Mouse (Mus musculus) MEL-GATA-1-ER (cell line): ENCODE data around the gene Wfikkn1.

Source experiments
- DNase-seq: peaks from one replicate; pipeline ENCODE4 v3.0.0-alpha.2; 2012; ENCODE audit warnings: low read depth; ENCODE audit errors: extremely low read depth

The Wfikkn1 gene

DNA sequence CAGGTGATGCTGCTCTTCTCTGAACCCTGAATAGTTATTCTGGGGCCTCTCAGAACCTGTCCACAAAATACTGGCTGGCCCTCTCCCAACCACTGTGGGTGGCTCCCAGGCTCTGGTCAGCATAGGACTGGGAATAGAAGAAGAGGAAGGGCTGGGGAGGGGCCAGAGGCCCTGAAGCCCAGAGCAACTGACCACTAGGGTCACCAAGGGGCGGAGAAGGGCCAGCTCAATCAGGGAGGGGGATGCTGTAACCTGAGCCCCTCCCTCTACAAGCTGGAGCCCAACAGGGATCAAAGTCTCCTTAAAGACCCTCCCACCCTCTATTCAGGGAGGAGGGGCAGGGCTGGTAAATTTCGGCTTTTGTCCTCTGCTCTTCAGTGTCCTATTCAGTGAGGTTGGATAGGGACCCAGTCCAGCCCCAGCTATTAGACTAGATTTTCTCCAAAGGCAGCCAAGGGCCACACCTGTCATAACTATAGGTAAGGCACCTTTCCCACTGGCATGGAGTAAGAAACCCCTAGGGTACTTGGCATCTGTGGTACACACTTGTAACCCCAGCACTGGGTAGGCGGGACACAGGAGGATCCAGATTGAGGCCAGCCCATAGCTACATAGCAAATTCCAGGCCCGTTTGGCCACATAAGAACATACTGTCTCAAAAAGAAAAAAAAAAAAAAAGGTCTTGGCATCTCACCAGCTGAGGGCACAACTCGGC is at the start of gene Wfikkn1:
Gene Wfikkn1, minus strand, starts transcription at position 663 of the 715 bp plus-strand sequence.
- DNase-seq, result no peak

DNA sequence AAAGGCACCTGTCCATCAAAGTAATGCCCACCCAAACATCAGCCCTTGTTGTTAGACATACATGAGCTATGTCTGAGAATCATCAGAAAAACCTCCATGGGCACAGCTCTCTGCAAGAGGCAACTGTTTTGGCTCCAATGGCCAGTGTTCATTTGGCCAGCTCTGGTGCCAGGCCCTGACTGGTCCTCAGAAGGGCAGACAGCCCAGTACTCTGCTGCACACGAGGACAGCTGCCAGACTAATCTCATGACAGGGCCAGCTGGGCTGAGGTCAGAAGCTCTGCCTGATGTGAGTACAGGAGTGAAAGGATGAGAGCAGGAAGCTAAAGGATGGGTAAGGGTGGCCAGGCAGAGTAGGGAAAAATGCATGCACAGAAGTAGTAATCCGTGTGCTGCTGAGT is 44.7 kb upstream of the Wfikkn1 start:
- DNase-seq, result no peak

DNA sequence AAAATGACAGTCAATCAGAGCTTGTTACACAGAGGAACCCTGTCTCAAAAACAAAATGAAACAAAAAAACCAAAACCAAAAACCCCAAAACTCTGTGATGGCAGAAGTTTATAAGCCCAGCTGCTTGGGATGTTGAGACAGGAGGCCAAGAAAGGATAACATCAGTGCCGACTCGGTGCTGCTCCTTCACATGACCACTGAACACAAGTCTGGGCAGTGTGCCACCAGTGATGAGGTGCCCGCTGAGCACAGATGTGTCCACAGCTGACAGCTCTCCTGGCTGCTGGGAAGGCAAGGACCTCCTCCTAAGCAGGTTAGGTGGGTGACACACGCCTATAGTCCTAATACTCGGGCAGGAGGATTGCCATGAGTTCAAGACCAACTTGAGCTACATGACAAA is 41.5 kb upstream of the Wfikkn1 start:
- no peak for DNase-seq

DNA sequence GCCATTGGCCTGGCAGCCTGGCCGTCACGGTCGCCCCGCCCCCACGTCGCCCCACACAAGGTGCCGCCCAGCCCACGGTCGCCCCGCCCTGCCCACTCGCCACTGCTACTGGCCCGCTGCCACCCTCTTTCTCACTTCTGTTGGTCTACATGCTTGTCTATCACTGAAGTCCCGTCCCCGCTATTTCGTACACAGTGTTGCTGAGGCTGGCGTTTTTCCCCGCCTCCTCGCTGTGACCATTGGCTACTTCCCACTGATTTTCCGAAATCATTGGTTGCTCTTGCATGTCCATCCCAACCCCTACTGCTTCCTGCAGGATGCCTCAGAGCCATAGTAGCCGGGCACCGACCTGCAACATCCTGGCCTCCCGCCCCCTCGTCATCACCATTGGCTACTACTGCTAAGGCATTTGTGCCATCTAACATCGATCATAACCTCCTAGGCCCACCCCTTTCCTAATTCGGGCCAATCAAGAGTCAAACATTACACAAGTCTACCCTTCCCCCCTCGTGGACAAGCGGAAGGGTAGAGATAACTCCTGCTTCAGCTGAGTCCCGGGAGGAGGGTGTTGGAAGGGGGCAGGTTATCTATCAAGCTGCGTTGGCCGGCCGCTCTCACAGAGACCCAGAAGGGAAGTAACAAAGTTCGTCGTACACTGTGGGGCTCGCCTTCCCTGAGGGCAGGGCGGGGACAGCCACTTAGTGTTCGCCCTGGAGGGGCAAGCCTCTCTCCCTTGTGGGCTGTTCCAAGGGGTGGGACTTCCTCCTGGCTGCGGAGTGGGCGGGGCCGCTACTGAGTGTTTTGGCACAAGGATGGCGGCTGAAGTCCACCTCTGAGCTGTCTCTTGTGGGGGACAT is 39.4 kb upstream of the Wfikkn1 start:
- DNase-seq, result peak; percentile 100

DNA sequence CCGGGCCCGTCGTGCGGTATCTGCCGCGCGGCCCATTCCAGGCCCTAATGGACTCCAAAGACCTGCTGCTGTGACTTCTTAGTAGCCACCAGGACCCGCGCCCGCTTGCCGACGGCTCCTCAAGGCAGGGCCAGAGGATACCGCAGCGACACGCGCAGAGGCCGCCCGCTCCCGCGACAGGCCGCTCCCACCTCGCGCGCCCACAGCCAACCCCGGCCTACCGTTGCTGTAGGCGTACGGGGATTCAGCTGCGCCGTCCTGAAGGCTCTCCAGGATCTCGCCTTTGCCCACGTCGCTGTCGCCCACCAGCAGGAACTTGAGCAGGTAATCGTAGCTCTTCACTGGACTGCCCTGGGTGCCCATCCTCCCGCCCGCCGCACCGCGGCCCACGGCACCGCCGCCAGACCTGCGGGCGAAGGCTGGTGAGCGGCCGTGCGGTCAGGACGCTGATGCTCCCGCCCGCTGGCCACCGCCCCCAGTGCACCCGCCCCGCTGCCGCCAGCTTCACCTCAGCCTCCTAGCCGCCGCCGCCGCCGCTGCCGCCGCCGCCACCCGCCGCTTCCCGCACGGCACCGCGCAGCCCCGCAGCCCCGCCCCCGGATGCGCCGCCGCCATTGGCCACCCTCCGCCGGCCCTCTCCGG is 38.6 kb upstream of the Wfikkn1 start, which contains the start of gene Rab40c:
Gene Rab40c, minus strand, starts transcription at position 584 of the 642 bp plus-strand sequence.
- no peak for DNase-seq

DNA sequence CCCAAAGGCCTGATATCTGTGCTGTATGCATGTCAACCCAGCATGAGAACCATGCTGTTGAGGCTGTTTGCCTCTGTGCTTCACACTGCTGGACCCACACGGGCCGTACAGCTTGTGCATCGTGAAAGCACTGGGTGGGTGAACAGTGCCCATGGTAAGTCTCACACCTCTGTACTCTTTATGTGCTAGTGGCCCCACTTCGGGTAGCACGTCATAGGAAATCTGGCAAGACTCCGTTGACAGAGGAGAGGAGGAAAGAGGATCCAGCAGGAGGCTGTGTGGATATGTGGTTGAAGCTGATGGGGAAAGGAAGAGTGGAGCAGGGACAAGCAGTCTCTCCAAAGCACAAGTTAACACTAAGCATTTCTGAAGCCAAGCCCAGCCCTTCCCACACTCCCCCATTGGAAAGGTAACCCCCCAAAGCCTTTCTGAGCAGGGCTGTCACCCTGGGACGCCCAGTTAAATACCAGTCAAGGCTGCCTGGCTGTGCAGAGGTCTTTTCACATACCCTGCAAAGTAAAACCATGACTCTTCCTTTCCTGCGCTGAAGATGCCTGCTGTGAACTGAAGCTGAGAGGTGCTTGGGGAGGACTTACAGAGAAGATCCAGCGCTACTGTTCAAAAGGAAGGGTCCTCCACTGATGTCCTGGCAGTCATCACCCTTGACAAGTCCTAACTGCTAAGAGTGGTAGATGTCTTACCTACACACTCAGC is 37.5 kb upstream of the Wfikkn1 start:
- no peak for DNase-seq

DNA sequence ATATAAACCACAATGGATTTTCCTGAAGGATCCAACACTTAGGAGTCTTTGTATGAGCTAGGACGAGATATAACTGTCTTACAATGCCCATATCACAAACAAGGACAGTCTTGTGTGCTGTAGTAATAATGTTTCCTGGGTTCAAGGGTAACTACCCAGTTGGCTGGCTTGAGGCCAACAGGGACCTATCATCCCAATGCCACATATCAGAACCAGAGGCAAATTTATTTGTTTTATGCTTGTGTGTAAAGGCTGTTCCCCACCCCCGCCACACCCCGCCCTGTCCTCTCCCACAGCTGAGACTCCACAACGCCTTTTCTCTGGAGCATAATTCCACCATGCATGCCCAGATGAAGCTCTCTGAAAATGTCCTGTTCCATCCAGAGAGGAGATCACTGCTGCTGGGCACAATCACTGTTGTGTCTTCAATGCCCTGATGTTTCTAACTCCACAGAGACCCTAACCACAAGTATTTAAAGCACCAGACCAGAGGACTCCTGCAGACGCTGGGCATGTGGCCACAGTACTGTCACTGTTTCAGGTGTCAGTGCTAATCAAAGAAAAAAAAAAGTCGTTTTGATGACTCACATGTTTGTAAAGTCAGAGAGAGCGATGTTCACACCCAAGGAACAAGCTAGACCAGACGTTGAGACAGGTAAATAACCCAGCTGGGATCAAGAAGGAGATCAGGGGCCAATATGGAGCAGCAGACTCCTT is 36.4 kb upstream of the Wfikkn1 start:
- no peak for DNase-seq

DNA sequence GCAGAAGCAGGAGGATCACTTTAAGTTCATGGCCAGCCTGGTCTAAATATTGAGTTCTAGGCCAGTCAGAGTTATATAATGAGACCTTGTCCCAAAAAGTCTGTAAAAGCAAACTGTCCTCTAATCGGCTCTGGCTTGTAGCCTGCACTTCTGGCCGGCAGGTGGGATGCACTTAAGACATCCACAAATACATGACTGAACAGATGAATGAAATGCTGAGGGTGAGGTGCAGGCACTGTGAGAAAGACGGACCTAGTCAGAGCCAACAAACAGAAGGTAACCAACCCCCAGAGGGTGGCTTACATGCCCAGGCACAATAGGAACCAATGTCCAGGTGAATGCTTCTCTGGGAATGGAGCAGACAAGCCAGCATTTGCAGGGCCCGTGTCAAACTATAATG is 33.6 kb upstream of the Wfikkn1 start:
- DNase-seq, result no peak

DNA sequence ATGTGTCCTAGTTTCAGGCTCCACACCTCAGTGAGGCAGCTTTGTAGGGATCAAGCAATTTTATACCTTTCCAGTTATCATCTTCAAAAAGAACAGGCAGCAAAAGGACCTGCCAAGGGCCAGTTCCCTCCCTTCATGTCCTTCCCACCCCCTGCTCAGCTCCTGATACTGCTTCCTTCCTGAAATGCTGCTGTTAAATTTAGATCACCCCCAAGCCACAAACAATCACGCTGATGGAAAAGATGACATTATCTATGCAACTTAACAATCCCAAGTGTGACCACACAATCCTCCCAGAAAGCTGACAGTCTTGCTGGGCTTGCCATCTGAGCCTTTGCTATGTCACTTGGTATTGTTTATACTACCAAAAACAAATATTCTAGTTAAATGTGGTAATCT is 33.2 kb upstream of the Wfikkn1 start:
- DNase-seq, result peak; percentile 45

DNA sequence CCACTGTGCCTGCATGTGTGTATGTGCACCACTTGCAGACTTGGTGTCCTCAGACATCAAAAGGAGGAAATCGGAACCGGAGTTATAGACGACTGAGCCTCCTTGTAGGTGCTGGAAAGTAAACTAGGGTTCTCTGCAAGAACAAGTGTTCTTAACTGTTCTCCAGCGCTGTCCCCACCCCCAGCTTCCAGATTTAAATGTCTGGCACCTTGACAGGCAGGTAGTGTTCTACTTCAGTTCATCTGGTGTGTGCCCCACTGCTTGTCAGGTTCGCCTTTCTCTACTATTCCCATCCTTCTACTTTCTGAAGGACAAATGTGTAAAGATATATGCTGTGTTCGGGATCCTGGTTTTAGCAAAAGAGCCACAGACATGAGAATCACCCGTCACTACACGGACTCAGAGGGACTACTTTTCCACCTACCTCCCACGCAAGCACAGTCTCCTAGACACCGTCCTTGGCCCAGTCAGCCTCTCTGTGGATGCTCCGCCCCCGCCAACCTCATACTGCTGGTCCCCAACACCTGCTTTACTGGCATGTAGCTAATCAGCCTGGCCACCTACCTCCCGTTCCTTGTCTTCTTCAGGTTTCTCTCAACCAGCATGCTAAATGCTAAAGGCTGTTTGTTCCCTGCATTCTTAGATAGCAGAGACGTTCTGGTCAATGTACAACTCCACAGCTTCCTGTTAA is 32.7 kb upstream of the Wfikkn1 start:
- no peak for DNase-seq

DNA sequence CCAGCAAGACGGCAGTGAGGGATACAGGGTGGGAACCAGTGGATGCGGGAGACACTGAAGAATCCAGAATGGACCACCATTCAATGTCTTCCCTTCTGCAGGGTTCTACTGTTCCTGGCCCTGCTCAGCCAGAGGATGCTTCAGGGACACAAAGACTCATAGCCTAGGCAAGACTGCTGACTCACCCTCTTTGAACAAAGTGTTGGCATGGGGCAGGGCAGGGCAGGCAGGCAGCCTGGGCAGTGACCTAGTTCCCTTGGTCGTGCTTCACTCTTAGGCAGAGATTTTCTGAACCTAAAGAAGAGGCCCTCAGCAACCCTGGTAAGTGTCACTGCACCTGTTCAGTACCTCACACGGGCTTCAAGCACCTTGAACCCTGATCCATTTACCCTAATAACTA is 31.2 kb upstream of the Wfikkn1 start:
- no peak for DNase-seq

DNA sequence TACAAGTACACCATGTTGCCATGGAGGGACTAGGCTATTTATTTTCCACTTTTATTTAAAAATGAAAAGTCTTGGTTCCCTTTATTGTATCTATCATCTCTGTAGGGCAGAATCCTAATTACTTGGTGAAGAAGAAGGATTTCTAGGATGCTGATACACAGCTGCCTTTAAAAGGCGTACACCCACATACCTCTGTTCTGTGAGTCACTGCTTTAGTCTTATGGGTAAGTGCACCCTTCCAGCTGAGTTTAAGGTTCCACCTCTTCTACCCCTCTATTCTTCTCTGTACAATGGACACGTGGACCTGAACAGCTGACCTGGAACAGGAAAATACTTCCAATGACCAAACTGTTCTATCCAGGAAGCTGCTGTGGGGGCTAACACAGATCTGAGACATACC is 27.0 kb upstream of the Wfikkn1 start:
- DNase-seq, result no peak

DNA sequence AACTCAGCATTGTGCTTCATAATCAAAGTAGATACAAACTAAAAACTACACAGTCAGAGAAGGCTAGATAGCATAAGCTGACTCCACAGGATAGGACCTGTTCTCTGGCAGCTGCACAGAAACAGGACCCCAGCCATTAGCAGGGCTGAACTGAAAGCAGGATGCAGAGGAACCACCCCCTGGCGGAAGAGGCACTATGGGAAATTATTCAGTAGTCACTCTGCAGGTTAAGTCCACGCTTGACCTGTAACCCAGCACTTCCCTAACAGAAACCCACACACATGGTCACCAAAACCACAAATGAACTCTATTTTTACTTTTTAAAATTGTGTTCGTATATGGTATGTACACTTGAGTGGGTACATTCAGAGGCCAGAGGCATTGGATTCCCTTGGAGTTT is 22.4 kb upstream of the Wfikkn1 start:
- no peak for DNase-seq

DNA sequence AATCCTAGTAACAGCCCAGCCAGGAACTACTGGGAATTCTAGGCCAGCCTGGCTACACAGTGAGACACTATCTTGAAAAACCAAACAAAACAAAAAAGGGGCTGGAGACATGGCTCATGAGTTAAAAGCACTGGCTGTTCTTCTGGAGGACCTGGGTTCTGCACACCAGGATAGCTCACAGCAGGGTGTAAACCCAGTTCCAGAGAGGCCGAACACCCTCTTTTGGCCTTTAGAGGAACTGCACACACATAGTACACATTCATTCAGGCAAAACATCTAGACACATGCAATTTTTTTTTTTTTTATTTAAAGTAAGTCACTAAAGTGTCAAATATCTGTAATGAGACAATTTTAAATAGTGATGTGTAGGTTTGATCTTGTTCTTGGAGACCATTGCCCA is 19.5 kb upstream of the Wfikkn1 start:
- no peak for DNase-seq

DNA sequence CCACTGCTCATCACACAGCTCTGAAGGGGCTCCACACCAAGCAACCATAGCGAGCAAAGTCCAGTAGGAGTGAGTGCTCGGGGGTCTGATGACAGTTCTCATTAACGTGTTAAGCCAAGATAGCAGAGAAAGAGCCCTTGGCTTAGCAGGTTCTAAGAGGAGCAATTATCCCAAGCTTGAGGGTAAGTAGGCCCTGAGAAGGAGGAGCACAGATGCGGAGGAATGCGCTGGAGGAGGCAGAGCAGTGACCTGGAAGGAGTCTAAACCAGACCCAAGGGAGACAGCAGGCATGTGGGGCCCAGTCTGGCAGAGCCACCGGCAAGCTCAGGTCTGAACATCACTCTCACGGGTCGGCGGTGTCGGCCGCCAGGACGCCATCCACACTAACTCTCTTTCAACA is 15.2 kb upstream of the Wfikkn1 start:
- DNase-seq, result no peak

DNA sequence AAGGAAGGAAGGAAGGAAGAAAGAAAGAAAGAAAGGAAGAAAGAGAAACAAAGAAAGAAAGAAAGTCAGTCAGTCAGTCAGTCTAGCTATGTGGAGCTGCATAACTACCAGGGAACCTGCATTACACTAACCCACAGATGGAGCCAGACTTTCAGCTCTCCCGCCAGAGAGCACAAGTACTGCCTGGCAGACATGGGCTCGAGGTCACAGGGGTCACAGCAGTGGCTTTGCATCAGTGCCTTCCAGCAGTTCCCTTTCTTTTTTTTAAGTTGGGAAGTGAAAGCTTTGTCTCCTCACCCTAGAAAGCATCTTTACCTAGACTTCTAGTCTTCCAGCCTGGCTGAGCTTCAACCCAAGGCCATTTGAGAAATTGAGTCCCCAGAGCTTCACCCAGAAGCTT is 14.8 kb upstream of the Wfikkn1 start:
- no peak for DNase-seq

DNA sequence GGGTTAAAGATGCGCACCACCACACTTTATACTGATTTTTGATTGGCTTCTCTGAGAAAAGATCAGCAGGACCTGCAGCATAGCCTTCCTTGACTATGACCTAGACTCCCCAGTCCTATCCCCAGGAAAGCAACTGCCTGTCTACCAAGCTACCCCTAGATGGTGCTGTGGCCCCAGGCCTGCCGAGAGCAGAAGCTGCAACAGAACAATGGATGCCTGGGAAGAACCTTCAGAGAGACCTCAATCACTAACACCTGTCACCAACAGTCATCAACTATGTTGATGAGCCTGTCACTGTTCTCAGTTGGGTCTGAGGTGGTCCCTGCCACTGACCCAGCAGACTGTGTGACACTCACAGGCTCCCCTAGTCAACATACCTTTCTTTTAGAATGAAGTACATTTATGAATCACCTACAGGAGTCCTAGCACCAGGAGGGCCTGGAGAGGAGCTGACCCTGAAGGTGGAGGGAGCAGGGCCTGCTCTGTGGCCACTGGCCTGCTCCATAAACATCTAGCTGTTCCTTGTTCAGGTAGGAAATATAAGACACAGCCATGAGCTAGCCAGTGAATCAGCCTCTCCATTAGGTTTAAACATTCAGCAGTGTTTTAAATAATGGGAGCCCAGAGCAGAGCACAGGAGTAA is 13.4 kb upstream of the Wfikkn1 start:
- DNase-seq, result no peak

DNA sequence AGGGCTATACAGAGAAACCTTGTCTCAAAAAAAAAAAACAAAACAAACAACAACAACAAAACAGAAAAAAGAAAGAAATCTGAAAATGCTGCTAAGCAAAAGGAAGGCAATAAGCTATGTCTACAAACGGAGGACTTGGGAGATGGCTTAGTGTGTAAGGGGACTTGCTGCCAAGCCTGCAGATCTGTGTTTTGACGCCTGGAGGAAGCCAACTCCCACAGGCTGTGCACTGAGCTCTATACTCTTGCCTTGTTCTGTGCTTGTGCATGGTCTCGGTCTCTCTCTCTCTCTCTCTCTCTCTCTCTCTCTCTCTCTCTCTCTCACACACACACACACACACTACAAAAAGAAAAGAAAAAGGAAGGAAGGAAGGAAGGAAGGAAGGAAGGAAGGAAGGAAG is 8.2 kb upstream of the Wfikkn1 start:
- no peak for DNase-seq

DNA sequence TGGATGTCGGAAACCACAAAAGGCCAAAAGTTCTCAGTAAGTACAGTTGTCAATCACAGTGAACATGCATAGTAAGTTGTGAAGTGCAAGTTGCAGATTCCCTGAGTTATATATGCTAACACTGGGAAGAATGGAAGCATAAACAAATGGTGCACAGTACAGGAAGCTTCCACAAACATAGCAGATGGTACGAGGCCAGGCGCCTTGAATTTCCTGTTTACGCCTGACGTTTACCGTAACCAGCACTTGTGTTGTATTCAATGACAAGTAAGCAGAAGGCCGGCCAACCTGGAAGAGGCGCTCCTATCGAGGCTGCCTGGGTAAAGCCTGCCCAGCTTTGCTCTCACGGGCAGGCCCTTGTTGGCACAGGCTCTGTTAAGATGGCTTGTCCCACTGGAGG is 6.8 kb upstream of the Wfikkn1 start:
- DNase-seq, result no peak

DNA sequence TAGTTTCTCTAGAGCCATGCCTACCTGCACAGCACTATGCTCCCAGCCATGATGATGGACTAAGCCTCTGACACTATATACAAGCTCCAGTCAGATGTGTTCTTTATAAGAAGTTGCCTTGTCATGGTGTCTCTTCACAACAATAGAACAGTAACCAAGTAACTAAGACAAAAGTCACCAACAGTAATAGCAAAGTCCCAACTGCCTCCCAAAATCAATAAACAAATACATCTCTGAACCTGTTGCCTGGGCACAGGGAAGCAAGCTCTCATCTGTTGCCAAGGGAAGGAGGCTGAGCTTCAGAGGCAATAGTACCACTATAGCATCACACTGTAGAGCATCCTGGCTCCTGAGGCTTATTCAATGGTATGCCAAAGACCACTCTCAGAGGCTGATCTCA is 6.1 kb upstream of the Wfikkn1 start:
- DNase-seq, result no peak
